Mouse (Mus musculus) limb, embryonic 11.5 days (tissue): ENCODE data around the gene Elp5. TPM values are rescaled to one million over a fixed set of nuclear protein-coding genes. Genes with fewer than 3 reads are reported as not detected.
A peak's percentile ranks its signal among the peaks of the same experiment; 100 is the strongest.

Experiments
- ATAC-seq: fragments of 200-750 bp; cut with Nextera tagmentation; 2 replicates; pipeline ENCODE4 v1.8.0; 2017; ENCODE audit warnings: low read depth; ENCODE audit not compliant: insufficient number of reproducible peaks, low FRiP score, low TSS enrichment
- DNase-seq: peaks from one replicate; pipeline ENCODE4 v3.0.0-alpha.2; 2015; ENCODE audit warnings: low spot score
- H3K27ac ChIP-seq: fragments of 300-500 bp; sonication (generic); replicated peaks from 2 replicates; pipeline ENCODE4 v1.5.1; 2014; ENCODE audit warnings: low read depth, mild to moderate bottlenecking, low read length
- H3K27me3 ChIP-seq: fragments of 300-500 bp; sonication (generic); 2 replicates; pipeline ENCODE4 v1.6.1; 2014; ENCODE audit warnings: mild to moderate bottlenecking, low read length, mixed read lengths; ENCODE audit not compliant: control insufficient read depth, insufficient read depth
- H3K36me3 ChIP-seq: fragments of 300-500 bp; sonication (generic); 2 replicates; pipeline ENCODE4 v1.6.1; 2014; ENCODE audit warnings: mild to moderate bottlenecking, low read length, moderate library complexity, mixed read lengths; ENCODE audit not compliant: control insufficient read depth, insufficient read depth
- H3K4me1 ChIP-seq: fragments of 300-500 bp; sonication (generic); 2 replicates; pipeline ENCODE4 v1.6.1; 2014; ENCODE audit warnings: low read length, mixed read lengths; ENCODE audit not compliant: control insufficient read depth, insufficient read depth
- H3K4me2 ChIP-seq: fragments of 300-500 bp; sonication (generic); 2 replicates; pipeline ENCODE4 v1.6.1; 2014; ENCODE audit warnings: low read depth, mild to moderate bottlenecking, moderate library complexity; ENCODE audit not compliant: severe bottlenecking
- H3K4me3 ChIP-seq: fragments of 300-500 bp; sonication (generic); 2 replicates; pipeline ENCODE4 v1.5.1; 2014; ENCODE audit warnings: low read depth, low read length
- H3K9ac ChIP-seq: fragments of 300-500 bp; sonication (generic); 2 replicates; pipeline ENCODE4 v1.6.1; 2014; ENCODE audit warnings: mild to moderate bottlenecking, low read length
- H3K9me3 ChIP-seq: fragments of 300-500 bp; sonication (generic); 2 replicates; pipeline ENCODE4 v1.6.1; 2016; ENCODE audit warnings: low read length; ENCODE audit not compliant: control insufficient read depth
- WGBS: fragments of 180-500 bp; shearing (Covaris S2); extraction: QIAGEN DNeasy Blood & Tissue Kit; methylation state at CpG from one replicate; pipeline ENCODE4 v1.1.7; 2014; 5-methylcytosine and 5-hydroxymethylcytosine counted together
- polyA plus RNA-seq: library from polyadenylated mRNA; unstranded; fragments of >200 nt; fragmentation: Nextera tagmentation; extraction: Ambion mirVana; gene quantifications from 2 replicates; pipeline ENCODE4 v1.2.1, GENCODE M21; 2014

Gene Elp5
- polyA plus RNA-seq, 1 experiment from 2014 or later: 148 TPM

DNA sequence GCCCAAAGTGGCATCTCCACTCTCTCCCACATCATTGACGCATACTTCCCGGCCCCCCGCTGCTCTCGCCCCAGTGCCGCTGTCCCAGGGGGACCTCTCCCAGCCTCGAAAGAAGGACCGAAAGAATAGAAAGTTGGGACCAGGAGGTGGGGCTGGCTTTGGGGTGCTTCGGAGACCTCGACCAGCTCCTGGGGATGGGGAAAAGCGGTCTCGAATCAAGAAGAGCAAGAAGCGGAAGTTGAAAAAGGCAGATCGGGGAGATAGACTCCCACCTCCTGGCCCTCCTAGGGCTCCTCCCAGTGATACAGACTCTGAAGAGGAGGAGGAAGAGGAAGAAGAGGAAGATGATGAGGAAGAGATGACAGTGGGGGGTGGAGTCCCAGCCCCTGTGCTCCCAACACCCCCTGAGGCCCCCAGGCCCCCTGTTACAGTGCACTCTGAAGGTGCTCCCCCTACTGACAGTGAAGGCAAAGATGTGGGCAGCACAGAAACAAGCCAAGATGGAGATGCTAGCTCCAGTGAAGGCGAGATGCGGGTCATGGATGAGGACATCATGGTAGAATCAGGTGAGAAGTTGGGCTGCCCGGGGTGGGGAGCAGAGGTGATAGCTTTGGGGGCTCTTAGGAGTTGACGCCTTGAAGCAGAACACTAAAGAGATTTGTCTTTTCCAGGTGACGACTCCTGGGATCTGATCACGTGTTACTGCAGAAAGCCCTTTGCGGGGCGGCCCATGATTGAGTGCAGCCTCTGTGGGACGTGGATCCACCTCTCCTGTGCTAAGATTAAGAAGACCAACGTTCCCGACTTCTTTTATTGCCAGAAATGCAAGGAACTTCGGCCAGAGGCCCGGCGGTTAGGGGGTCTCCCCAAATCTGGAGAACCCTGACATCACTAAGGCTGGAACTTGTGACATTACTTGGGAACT is 16.5 kb upstream of the Elp5 start:
- no peak for ATAC-seq
- no peak overlapping the region for H3K27ac ChIP-seq
- no peak overlapping the region for H3K4me3 ChIP-seq

DNA sequence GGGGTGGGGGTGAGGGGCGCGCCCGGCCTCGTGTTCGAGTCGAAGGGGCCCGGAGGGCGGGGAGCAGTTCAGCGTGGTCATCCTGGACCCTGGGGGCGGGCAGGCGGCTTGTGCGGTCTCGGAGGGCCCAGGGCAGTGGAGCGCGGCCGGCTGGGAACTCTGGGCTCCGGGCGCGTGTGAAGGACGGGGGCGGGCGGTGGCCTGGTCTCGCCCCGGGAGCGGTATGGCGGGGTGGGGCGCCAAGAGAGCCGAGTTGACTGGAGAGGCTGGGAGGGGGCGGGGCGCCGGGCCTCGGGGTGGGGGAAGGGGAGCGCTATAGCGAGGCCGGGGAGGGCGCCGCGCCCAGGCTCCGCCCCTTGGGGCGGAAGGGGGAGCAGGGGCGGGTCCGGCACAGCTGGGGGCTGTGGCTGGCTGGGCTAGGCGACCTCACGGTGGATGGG is 14.8 kb upstream of the Elp5 start:
- Histone ChIP-seq H3K27me3 (no peaks in the 10 kb centered on the region), H3K9ac (peak overlapping the region; percentile 96), H3K4me3 (peak overlapping the region; percentile 98), H3K27ac (peak overlapping the region; percentile 97), H3K9me3 (no peaks in the 10 kb centered on the region), H3K36me3 (peaks cover 25% of the 10 kb centered on the region), H3K4me2 (peak overlapping the region; percentile 48), H3K4me1 (peaks cover 15% of the 10 kb centered on the region; the same call in 1 of the 2 replicates)
- peak; percentile 52 for ATAC-seq
- DNase-seq: peak; percentile 91
- 2% methylated on average over 30 of the region's 44 CpGs for WGBS

More for the DNA sequence above, 16.5 kb upstream of the Elp5 start:
- Histone ChIP-seq H3K9me3 (no peaks in the 10 kb centered on the region), H3K36me3 (peaks cover 22% of the 10 kb centered on the region), H3K4me2 (no peak overlapping the region), H3K9ac (no peak overlapping the region), H3K27me3 (no peaks in the 10 kb centered on the region), H3K4me1 (peaks cover 14% of the 10 kb centered on the region; the same call in 1 of the 2 replicates)
- 92% methylated on average over 27 of the region's 27 CpGs for WGBS
- no peak for DNase-seq

DNA sequence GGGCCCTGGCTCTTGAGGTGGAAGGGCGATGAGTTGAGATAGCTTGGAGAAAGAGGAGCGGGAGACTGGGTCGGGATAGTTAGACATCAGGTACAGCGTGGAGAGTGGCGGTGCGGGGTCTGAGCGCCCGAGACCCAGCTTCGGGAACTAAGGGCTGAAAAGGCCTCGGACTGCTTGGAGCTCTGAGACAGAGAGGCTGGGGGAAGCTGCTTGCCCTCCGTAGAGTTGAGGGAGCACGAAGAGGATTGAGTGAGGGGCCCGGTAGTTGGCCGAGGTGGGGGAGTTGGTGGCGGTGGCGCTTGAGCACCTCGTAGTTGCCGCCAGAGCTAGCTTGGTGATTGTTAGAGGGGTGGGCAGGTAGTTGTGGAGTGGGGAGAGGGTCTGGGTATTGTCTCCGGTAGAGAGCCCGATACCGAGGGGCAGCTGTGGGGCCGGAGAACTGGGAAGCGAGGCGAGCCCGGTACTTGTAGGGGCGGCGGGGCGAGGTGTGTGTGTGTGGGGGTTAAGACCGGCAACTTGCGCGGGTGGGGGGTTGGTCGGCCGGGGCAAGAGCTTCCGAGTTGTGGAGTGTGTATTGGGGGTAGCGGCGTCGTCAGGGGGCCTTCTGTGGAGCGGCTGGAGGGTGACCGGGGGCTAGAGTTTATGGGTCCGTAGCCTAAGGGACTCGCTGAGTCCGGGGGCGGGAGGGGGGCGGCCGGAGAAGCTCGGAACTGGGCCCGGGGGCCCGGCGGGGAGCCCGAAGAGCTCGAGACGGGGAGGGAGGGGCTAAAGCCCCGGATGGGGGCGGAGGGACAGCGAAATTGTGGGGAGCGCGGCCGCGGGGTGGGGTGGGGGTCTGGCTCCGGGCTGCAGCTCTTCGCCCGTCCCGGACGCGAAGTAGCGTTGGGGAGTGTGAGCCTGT is 14.1 kb upstream of the Elp5 start:
- H3K4me1 ChIP-seq: peaks cover 10% of the 10 kb centered on the region; the same call in 1 of the 2 replicates
- under 1% methylated on average over 62 of the region's 66 CpGs for WGBS
- H3K27ac ChIP-seq: peak overlapping the region; percentile 97
- H3K4me2 ChIP-seq: peak overlapping the region; percentile 48
- no peaks in the 10 kb centered on the region for H3K27me3 ChIP-seq
- no peak for ATAC-seq
- H3K36me3 ChIP-seq: peaks cover 25% of the 10 kb centered on the region
- H3K9me3 ChIP-seq: no peaks in the 10 kb centered on the region
- no peak for DNase-seq
- H3K9ac ChIP-seq: peak overlapping the region; percentile 96
- peak overlapping the region; percentile 98 for H3K4me3 ChIP-seq

DNA sequence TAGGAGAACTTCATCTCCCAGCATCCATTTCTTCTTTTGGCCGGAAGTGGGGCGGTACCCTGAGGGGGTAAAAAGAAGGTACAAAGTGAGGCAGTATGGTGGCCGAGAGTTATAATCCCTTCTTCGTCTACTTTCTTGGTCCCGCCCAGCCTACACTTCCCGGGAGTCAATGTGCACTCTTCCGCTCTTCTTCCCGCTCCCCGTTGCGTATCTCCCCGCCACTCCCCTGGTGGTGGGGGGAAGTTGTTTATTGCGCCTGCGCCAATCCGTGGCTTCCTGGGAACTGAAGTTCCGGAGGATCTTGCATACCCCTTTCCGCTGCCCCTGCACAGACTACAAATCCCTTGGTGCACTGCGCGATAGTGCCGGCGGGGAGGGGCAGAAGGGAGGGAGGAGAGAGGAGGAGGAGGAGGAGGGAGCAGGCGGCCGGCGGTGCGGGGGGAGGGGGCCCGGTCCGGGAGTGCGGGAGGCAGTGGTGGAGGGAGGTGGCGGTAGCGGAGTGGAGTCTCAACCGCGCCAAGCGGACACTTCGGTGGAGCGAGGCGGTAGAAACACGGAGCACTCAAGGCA is 13.2 kb upstream of the Elp5 start, which contains the start of gene Phf23:
Phf23 (plus strand) TSS at position 387 of the 570 bp plus-strand sequence.
- H3K4me2 ChIP-seq: peak within 1 kb of the TSS; percentile 48
- H3K27ac ChIP-seq: peak within 1 kb of the TSS; percentile 97
- DNase-seq: peak; percentile 99
- no peaks in the 10 kb centered on the region for H3K9me3 ChIP-seq
- ATAC-seq: peak; percentile 76
- peaks cover 10% of the 10 kb centered on the region; the same call in 1 of the 2 replicates for H3K4me1 ChIP-seq
- H3K9ac ChIP-seq: peak within 1 kb of the TSS; percentile 96
- H3K36me3 ChIP-seq: peaks cover 25% of the 10 kb centered on the region
- under 1% methylated on average over 36 of the region's 36 CpGs for WGBS
- peak within 1 kb of the TSS; percentile 98 for H3K4me3 ChIP-seq
- no peaks in the 10 kb centered on the region for H3K27me3 ChIP-seq

DNA sequence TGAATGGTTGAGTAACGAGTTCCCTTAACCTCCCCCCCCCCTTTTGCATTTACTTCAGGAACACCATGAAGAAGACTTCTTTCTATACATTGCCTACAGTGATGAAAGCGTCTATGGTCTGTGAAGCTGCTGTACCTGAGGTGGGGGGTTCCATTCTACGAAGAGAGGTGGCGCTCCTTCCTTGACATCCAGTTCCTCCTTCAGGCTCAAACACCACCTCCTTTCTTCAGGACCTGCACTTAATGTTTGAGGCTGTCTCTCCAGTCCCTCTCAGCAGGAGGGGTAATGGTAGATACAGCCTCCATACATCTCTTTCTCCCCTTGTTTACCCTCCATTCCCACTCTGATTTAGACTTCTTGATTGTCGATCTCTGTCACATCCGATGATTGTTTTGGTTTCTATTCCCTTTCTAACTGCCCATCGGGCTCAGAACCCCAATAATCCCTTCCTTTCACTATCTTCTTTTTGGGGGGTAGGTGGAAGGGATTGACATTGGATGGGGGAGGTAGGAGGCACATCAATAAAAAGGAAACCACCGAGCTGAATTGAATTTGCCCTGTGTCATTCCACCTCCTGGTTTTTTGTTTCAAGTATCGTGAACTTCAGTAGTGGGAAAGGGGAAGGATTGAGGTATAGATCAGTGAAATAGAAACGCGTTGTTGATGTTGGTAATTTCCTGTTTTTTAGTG is 12.2 kb upstream of the Elp5 start:
- H3K4me3 ChIP-seq: peak overlapping the region; percentile 98; the same call in 1 of the 2 replicates
- 90% methylated on average over 11 of the region's 11 CpGs for WGBS
- no peak overlapping the region for H3K4me2 ChIP-seq

DNA sequence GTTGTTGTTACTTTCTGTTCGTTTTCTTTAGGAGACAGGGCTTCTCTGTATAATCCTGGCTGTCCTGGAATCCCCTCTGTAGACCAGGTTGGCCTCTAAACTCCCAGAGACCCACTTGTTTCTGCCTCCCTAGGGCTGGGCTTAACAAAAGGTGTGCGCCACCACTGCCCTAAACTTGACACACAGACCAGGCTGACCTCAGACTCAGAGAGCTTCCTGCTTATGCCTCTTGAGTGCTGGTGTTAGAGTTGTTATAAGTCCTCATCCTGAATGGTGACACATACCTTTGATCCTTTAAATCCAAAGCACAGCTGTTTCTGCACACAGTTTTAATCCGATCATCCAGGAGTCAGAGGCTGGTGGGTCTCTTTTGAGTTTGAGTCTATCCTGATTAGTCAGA is 10.6 kb upstream of the Elp5 start:
- Histone ChIP-seq H3K4me3 (peak overlapping the region; percentile 82), H3K36me3 (peaks cover 23% of the 10 kb centered on the region)

More for the DNA sequence above, 12.2 kb upstream of the Elp5 start:
- DNase-seq (no peak), ATAC-seq (no peak)
- peaks cover 10% of the 10 kb centered on the region; the same call in 1 of the 2 replicates for H3K4me1 ChIP-seq
- no peaks in the 10 kb centered on the region for H3K9me3 ChIP-seq
- no peaks in the 10 kb centered on the region for H3K27me3 ChIP-seq
- peaks cover 25% of the 10 kb centered on the region for H3K36me3 ChIP-seq
- no peak overlapping the region for H3K27ac ChIP-seq
- no peak overlapping the region for H3K9ac ChIP-seq

DNA sequence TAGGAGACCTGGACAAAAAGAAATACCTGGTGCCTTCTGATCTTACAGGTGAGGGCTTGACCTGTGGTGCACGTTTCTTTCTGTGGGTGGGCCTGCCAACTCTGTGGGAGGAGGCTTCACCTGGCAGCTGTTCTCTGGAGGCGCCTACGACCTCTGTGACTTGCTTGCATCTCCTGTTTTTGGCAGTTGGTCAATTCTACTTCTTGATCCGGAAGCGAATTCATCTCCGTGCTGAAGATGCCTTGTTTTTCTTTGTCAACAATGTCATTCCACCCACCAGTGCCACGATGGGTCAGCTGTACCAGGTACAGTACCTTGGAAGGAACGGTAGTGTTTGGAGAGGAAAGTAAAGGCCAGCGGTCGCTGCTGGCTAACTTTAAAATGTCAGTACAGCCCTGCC is 10.1 kb upstream of the Elp5 start:
- H3K27ac ChIP-seq: no peak overlapping the region
- peak overlapping the region; percentile 82 for H3K4me3 ChIP-seq
- no peak for ATAC-seq

More for the DNA sequence above, 10.6 kb upstream of the Elp5 start:
- DNase-seq (no peak), ATAC-seq (no peak)
- Histone ChIP-seq H3K27me3 (no peaks in the 10 kb centered on the region), H3K9ac (no peak overlapping the region), H3K9me3 (no peaks in the 10 kb centered on the region), H3K4me2 (no peak overlapping the region), H3K4me1 (peaks cover 8% of the 10 kb centered on the region; the same call in 1 of the 2 replicates), H3K27ac (no peak overlapping the region)
- WGBS: 91% methylated on average over 3 of the region's 3 CpGs

More for the DNA sequence above, 10.1 kb upstream of the Elp5 start:
- 89% methylated on average over 10 of the region's 10 CpGs for WGBS
- H3K9me3 ChIP-seq: no peaks in the 10 kb centered on the region
- DNase-seq: no peak
- H3K4me1 ChIP-seq: peaks cover 4% of the 10 kb centered on the region; the same call in 1 of the 2 replicates
- H3K9ac ChIP-seq: peak overlapping the region; percentile 17; the same call in 1 of the 2 replicates
- no peaks in the 10 kb centered on the region for H3K27me3 ChIP-seq
- H3K36me3 ChIP-seq: peaks cover 23% of the 10 kb centered on the region
- peak overlapping the region; percentile 55 for H3K4me2 ChIP-seq
